8 mouse cellular contexts compared by ENCODE assay signal in the genomic region with DNA sequence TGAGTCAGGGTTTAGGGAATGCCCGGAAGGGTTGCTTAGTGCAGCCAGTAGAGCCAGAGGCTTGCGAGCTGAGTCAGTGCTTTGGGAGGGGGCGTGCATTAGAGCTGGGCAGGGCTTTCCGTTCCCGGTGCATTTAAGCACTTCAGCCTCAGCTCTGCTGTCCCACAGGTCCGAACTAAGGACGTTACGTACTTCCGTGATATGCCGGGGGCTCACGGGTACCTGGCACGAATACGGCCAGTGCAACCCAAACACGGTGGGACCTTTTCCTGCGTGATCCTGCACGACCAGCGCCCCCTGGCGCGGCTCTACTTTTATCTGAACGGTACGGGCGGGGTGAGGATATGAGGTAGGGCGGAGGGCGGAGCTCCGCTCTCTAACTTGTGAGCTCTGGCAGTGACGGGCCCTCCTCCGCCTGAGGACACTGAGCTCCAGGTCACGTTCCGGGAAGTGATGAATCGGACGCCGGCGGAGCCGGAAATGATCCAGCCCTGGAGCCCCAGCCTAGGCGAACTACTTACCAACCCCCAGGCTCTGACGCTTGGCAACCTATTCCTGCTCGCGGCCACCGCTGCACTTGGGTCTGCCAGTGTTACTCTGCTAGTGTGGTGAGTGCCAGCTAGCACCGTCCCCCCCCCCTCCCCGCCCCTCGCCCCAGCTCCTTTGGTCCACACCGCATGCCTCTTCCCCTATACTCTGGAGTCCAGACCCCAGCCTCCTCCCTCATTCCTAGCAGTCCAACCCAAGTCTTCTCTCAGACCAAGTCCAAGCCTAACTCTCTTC. TPM values are rescaled to one million over a fixed set of nuclear protein-coding genes. Genes with fewer than 3 reads are reported as not detected.
A peak's percentile ranks its signal among the peaks of the same experiment; 100 is the strongest.
DNase-seq lines count a peak whose midpoint lies in the region; ATAC-seq lines count a peak whose summit lies in the region.

No protein-coding gene starts in this region.

- peak overlapping the region; percentile 67 for H3K27ac ChIP-seq in hindbrain, embryonic 11.5 days (ENCODE audit: low read depth, low read length)

- H3K4me1 ChIP-seq in hindbrain, embryonic 11.5 days (replicated peaks; ENCODE audit: control insufficient read depth, insufficient read depth, low read length), result peaks cover 10% of the 10 kb centered on the region

- H3K4me2 ChIP-seq in hindbrain, embryonic 11.5 days (replicated peaks; ENCODE audit: low read depth, low read length), result peak overlapping the region; percentile 56

- H3K27me3 ChIP-seq in hindbrain, embryonic 11.5 days (ENCODE audit: control insufficient read depth, insufficient read depth, low read length), result no peaks in the 10 kb centered on the region

- DNase-seq in Muller cell, postnatal 12 days (ENCODE audit: inconsistent ontology term), result peak; percentile 98
- DNase-seq in cerebellum, adult 9-11 months, result peak; percentile 97
- peak; percentile 97 for DNase-seq in frontal cortex, adult 2 months (ENCODE audit: extremely low spot score in 1 of 2, low spot score in 1 of 2)
- DNase-seq in hindbrain, embryonic 11.5 days (ENCODE audit: low spot score), result peak; percentile 91
- DNase-seq in layer of hippocampus, postnatal 14 days (ENCODE audit: low spot score in 2 of 2), result peak; percentile 95 to 96
- DNase-seq in lung, postnatal 14 days, result peak; percentile 98
- DNase-seq in retina, adult 2 months (ENCODE audit: low read depth, low spot score), result peak; percentile 86
- peak; percentile 96 to 97 for DNase-seq in thymus, postnatal 36 days

- WGBS in hindbrain, embryonic 11.5 days, result under 1% methylated on average over 42 of the region's 43 CpGs

- no peaks in the 10 kb centered on the region for H3K36me3 ChIP-seq in hindbrain, embryonic 11.5 days (ENCODE audit: control insufficient read depth, insufficient read depth, low read length)

- H3K9ac ChIP-seq in hindbrain, embryonic 11.5 days (ENCODE audit: low read depth, low read length), result peak overlapping the region; percentile 53; the same call in 1 of the 2 replicates

- ATAC-seq in hindbrain, embryonic 11.5 days (ENCODE audit: low FRiP score), result peak; percentile 96

- no peaks in the 10 kb centered on the region for H3K9me3 ChIP-seq in hindbrain, embryonic 11.5 days (ENCODE audit: control insufficient read depth, low read length)

- peak overlapping the region; percentile 36 for H3K4me3 ChIP-seq in hindbrain, embryonic 11.5 days (ENCODE audit: low read depth, low read length)

RNA-seq across cellular contexts. Expression of a gene that starts 11.2 kb away (rescaled TPM):
- polyA plus RNA-seq in frontal cortex, adult 2 months (2012; rRNA removed), result 111 and 119 TPM in 2 replicates
- polyA plus RNA-seq in hindbrain, embryonic 11.5 days (2014; fragmentation: Nextera tagmentation; extraction: Ambion mirVana), result 21.8 and 35.4 TPM in 2 replicates
- 100 to 1,000 TPM in 1 of 2 experiments, 10 to 100 TPM in 1; 91.4 to 104 TPM for total RNA-seq in layer of hippocampus, postnatal 14 days (2021)

RNA-seq across cellular contexts. Expression of a gene that starts 16.9 kb away (rescaled TPM):
- polyA plus RNA-seq in frontal cortex, adult 2 months (2012; rRNA removed), result 0.46 and 0.57 TPM in 2 replicates
- 1.2 and 2.6 TPM in 2 replicates for polyA plus RNA-seq in hindbrain, embryonic 11.5 days (2014; fragmentation: Nextera tagmentation; extraction: Ambion mirVana)
- under 1 TPM; 0.25 to 0.45 TPM for total RNA-seq in layer of hippocampus, postnatal 14 days (2021)

RNA-seq across cellular contexts. Expression of a gene that starts 45.6 kb away (rescaled TPM):
- polyA plus RNA-seq in frontal cortex, adult 2 months (2012; rRNA removed), result not detected in 2 replicates
- 0.17 and 0.25 TPM in 2 replicates for polyA plus RNA-seq in hindbrain, embryonic 11.5 days (2014; fragmentation: Nextera tagmentation; extraction: Ambion mirVana)
- total RNA-seq in layer of hippocampus, postnatal 14 days (2021), result not detected

RNA-seq across cellular contexts. Expression of a gene that starts 49.5 kb away (rescaled TPM):
- 0.44 and 0.58 TPM in 2 replicates for polyA plus RNA-seq in frontal cortex, adult 2 months (2012; rRNA removed)
- not detected in 2 replicates for polyA plus RNA-seq in hindbrain, embryonic 11.5 days (2014; fragmentation: Nextera tagmentation; extraction: Ambion mirVana)
- not detected for total RNA-seq in layer of hippocampus, postnatal 14 days (2021)

RNA-seq across cellular contexts. Expression of a gene that starts 49.5 kb away (rescaled TPM):
- not detected in 2 replicates for polyA plus RNA-seq in frontal cortex, adult 2 months (2012; rRNA removed)
- polyA plus RNA-seq in hindbrain, embryonic 11.5 days (2014; fragmentation: Nextera tagmentation; extraction: Ambion mirVana), result not detected in 2 replicates
- total RNA-seq in layer of hippocampus, postnatal 14 days (2021), result not detected

Comparison
In these comparisons a context has a peak if more than half of its experiments do, and no peak if none do; other contexts are left out.
1. Peak in every context shown above with its lines: DNase-seq, ATAC-seq, H3K4me3 ChIP-seq and H3K27ac ChIP-seq.